Mouse (Mus musculus): ENCODE measurements around the gene Ppp3ca. TPM values are rescaled to one million over a fixed set of nuclear protein-coding genes. Genes with fewer than 3 reads are reported as not detected.

Ppp3ca gene
- total and polyA plus RNA-seq, 2 experiments from 2014 or later = 159 to 184 TPM

DNA sequence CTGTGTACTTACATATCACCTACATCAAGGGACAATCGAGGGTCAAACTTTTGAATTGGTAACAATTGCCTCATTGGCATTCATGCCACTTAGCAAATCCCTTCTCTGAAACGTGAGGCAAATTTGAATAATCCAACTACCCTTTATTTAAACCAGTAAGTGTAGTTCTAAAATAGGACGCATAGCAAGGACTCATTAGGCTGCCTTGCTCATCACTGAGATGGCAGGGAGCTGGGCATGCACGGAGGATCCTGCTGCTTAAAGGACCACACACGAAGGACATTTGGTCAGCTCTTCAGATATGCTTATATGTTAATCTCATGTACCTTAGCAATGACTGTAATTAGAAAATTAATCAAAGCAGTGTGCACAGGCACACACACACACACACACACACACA is 204.6 kb downstream of the Ppp3ca start:
- Histone ChIP-seq H3K27ac (ENCODE audit: low read depth, low read length) (no peak overlapping the region), H3K4me1 (ENCODE audit: insufficient read depth, low read length) (peaks cover 3% of the 10 kb centered on the region; the same call in 1 of the 2 replicates)
- no peak for ATAC-seq (ENCODE audit: low FRiP score)

GRCm38 (mm10) chr3:136887741-136888140 is 217.8 kb downstream of the Ppp3ca start:
- H3K4me1 ChIP-seq (ENCODE audit: insufficient read depth, low read length) = no peaks in the 10 kb centered on the region
- peaks cover 2% of the 10 kb centered on the region; the same call in 1 of the 2 replicates for H3K36me3 ChIP-seq (ENCODE audit: insufficient read depth, low read length)
- no peak overlapping the region for H3K4me2 ChIP-seq (ENCODE audit: low read depth, low read length, poor library complexity, severe bottlenecking)
- H3K9ac ChIP-seq (replicated peaks; ENCODE audit: low read length, poor library complexity, severe bottlenecking) = no peak overlapping the region
- no peaks in the 10 kb centered on the region for H3K27me3 ChIP-seq (ENCODE audit: insufficient read depth, low read length)
- TF ChIP-seq CTCF (IDR thresholded peaks at IDR 0.05) = no peak
- no peak overlapping the region for H3K27ac ChIP-seq (ENCODE audit: low read depth, low read length)
- WGBS = 91% methylated on average over 9 of the region's 9 CpGs
- ATAC-seq (ENCODE audit: low FRiP score) (no peak), DNase-seq (ENCODE audit: low spot score) (no peak)
- H3K9me3 ChIP-seq (ENCODE audit: low read length) = no peaks in the 10 kb centered on the region
- no peak overlapping the region for H3K4me3 ChIP-seq (ENCODE audit: low read depth, low read length)

More for the DNA sequence above, 204.6 kb downstream of the Ppp3ca start:
- Histone ChIP-seq H3K9me3 (ENCODE audit: low read length) (no peaks in the 10 kb centered on the region), H3K4me2 (ENCODE audit: low read depth, low read length, poor library complexity, severe bottlenecking) (no peak overlapping the region), H3K4me3 (ENCODE audit: low read depth, low read length) (no peak overlapping the region), H3K36me3 (ENCODE audit: insufficient read depth, low read length) (no peaks in the 10 kb centered on the region), H3K9ac (replicated peaks; ENCODE audit: low read length, poor library complexity, severe bottlenecking) (no peak overlapping the region), H3K27me3 (ENCODE audit: insufficient read depth, low read length) (no peaks in the 10 kb centered on the region)
- no peak for TF ChIP-seq CTCF (IDR thresholded peaks at IDR 0.05)
- 24% methylated on average over 5 of the region's 5 CpGs for WGBS
- peak; percentile 53 for DNase-seq (ENCODE audit: low spot score)

GRCm38 (mm10) chr3:136892140-136892539 is 222.2 kb downstream of the Ppp3ca start:
- no peak for ATAC-seq (ENCODE audit: low FRiP score)

DNA sequence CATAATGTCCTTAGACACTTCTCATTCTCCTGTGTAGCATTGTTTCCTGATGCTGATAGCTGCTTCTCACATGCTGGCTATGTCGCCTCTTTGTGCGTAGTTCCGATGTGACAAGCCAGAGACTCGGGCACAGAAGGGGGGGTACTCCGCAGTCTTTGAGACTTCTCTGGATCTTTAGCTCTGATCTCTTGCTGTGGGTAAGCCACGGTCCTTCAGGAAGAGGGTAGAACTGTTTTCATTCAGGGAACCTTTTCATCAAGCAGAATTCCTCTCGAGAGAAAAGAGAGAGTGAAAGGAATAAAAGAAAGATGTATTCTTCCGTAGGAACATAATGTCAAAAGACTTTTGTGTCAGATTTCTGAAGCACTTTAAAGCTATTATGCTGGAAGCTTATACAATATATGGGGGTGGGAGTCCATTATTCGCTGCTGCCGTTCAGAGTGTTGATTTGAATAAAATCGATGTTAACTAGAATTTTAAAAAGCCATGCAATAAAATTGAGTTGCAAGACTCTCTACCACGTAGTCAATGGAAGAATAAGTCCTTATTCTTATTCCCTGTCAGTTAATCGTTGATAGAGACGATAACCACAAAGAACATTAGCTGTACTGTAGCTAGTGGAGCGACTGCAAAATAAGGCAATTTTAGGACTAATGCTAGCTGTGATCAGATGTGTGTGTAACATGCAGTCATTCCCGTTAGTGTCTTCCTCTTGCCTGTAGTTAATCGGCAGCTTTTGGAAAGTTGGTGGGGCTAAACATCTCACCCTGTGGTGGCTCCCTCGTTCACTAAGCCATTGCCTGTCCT is 223.9 kb downstream of the Ppp3ca start:
- no peak for TF ChIP-seq CTCF (IDR thresholded peaks at IDR 0.05)
- Histone ChIP-seq H3K4me3 (ENCODE audit: low read depth, low read length) (no peak overlapping the region), H3K4me1 (ENCODE audit: insufficient read depth, low read length) (no peaks in the 10 kb centered on the region), H3K36me3 (ENCODE audit: insufficient read depth, low read length) (peaks cover 5% of the 10 kb centered on the region), H3K9ac (replicated peaks; ENCODE audit: low read length, poor library complexity, severe bottlenecking) (no peak overlapping the region; the same call in 1 of the 2 replicates), H3K27ac (ENCODE audit: low read depth, low read length) (no peak overlapping the region), H3K9me3 (ENCODE audit: low read length) (no peaks in the 10 kb centered on the region), H3K27me3 (ENCODE audit: insufficient read depth, low read length) (no peaks in the 10 kb centered on the region), H3K4me2 (ENCODE audit: low read depth, low read length, poor library complexity, severe bottlenecking) (0 out of 2 replicates have a peak overlapping the region, but pooled peaks have one; percentile 0)
- DNase-seq (ENCODE audit: low spot score) (no peak), ATAC-seq (ENCODE audit: low FRiP score) (no peak)
- 27% methylated on average over 18 of the region's 18 CpGs for WGBS

More at GRCm38 (mm10) chr3:136892140-136892539, 222.2 kb downstream of the Ppp3ca start:
- Histone ChIP-seq H3K4me1 (ENCODE audit: insufficient read depth, low read length) (no peaks in the 10 kb centered on the region), H3K27me3 (ENCODE audit: insufficient read depth, low read length) (no peaks in the 10 kb centered on the region), H3K9ac (replicated peaks; ENCODE audit: low read length, poor library complexity, severe bottlenecking) (no peak overlapping the region), H3K27ac (ENCODE audit: low read depth, low read length) (no peak overlapping the region), H3K36me3 (ENCODE audit: insufficient read depth, low read length) (peaks cover 5% of the 10 kb centered on the region), H3K9me3 (ENCODE audit: low read length) (no peaks in the 10 kb centered on the region), H3K4me3 (ENCODE audit: low read depth, low read length) (no peak overlapping the region), H3K4me2 (ENCODE audit: low read depth, low read length, poor library complexity, severe bottlenecking) (no peak overlapping the region)
- TF ChIP-seq CTCF (IDR thresholded peaks at IDR 0.05) = no peak
- WGBS = 80% methylated on average over 3 of the region's 3 CpGs
- DNase-seq (ENCODE audit: low spot score) = no peak

DNA sequence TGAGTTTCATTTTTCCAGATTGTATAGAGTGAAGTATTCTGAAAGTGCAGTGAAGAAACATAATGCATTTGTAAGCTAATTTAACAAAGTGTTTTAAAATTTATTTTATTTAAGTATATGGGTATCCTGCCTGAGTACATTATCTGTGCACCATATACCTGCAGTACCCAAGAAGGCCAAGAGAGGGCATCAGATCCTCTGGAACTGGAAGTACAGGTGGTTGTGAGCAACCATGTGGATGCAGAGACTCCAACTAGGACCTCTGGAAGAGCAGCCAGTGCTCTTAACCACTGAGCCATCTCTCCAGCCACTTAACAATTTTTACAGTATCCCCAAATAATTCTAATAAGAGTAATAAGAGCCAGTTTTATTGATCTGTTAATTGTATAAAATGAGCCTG is 225.6 kb downstream of the Ppp3ca start:
- no peak overlapping the region for H3K27ac ChIP-seq (ENCODE audit: low read depth, low read length)
- H3K9me3 ChIP-seq (ENCODE audit: low read length) = no peaks in the 10 kb centered on the region
- no peak overlapping the region for H3K9ac ChIP-seq (replicated peaks; ENCODE audit: low read length, poor library complexity, severe bottlenecking)
- TF ChIP-seq CTCF (IDR thresholded peaks at IDR 0.05) = peak; percentile 59
- H3K4me2 ChIP-seq (ENCODE audit: low read depth, low read length, poor library complexity, severe bottlenecking) = no peak overlapping the region
- H3K27me3 ChIP-seq (ENCODE audit: insufficient read depth, low read length) = no peaks in the 10 kb centered on the region
- no peaks in the 10 kb centered on the region for H3K4me1 ChIP-seq (ENCODE audit: insufficient read depth, low read length)
- DNase-seq (ENCODE audit: low spot score) = no peak
- H3K4me3 ChIP-seq (ENCODE audit: low read depth, low read length) = no peak overlapping the region
- ATAC-seq (ENCODE audit: low FRiP score) = no peak
- peaks cover 5% of the 10 kb centered on the region for H3K36me3 ChIP-seq (ENCODE audit: insufficient read depth, low read length)

DNA sequence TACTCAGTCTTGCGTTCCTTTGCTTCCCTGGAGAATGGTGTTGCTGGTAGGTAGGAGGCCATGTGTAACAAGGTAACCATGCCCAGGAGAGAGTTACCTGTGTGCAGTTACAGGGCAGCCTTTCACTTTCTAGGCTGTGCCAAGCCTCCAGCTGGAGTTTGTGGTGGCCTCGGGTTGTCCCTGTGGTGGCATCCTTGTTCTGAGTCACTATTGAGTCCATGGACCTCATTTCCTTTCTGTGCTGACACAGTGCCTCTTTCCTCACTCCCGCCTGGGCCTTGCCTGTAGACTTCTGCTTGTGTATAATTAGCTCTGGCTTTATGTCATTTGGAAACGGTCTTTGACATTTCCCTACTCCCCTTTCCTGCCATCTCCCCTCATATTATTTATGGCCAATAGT is 226.4 kb downstream of the Ppp3ca start:
- Histone ChIP-seq H3K4me3 (ENCODE audit: low read depth, low read length) (no peak overlapping the region), H3K27me3 (ENCODE audit: insufficient read depth, low read length) (no peaks in the 10 kb centered on the region), H3K9ac (replicated peaks; ENCODE audit: low read length, poor library complexity, severe bottlenecking) (no peak overlapping the region), H3K4me1 (ENCODE audit: insufficient read depth, low read length) (no peaks in the 10 kb centered on the region), H3K9me3 (ENCODE audit: low read length) (no peaks in the 10 kb centered on the region), H3K27ac (ENCODE audit: low read depth, low read length) (no peak overlapping the region), H3K36me3 (ENCODE audit: insufficient read depth, low read length) (peaks cover 5% of the 10 kb centered on the region), H3K4me2 (ENCODE audit: low read depth, low read length, poor library complexity, severe bottlenecking) (no peak overlapping the region)
- 93% methylated on average over 4 of the region's 4 CpGs for WGBS
- ATAC-seq (ENCODE audit: low FRiP score) (no peak), DNase-seq (ENCODE audit: low spot score) (no peak)
- no peak for TF ChIP-seq CTCF (IDR thresholded peaks at IDR 0.05)

All from midbrain, postnatal 0 days (tissue).